Mouse (Mus musculus) bone marrow, adult 2 months (tissue): ENCODE results near the gene Doxl2. TPM values are rescaled to one million over a fixed set of nuclear protein-coding genes. Genes with fewer than 3 reads are reported as not detected.

ENCODE experiments used
- H3K27ac ChIP-seq: fragments of 200-500 bp; 2 replicates; pipeline ENCODE4 v1.5.1; 2012; ENCODE audit warnings: low read depth, mild to moderate bottlenecking, control low read depth, inconsistent platforms, low read length; ENCODE audit not compliant: control insufficient read depth, poor library complexity, insufficient read depth
- H3K4me1 ChIP-seq: fragments of 200-500 bp; 2 replicates; pipeline ENCODE4 v1.6.1; 2011; ENCODE audit warnings: low read length; ENCODE audit not compliant: control insufficient read depth, insufficient read depth
- H3K4me3 ChIP-seq: fragments of 200-500 bp; replicated peaks from 2 replicates; pipeline ENCODE3; 2011; ENCODE audit warnings: mild to moderate bottlenecking, low read depth, low read length, control low read depth; ENCODE audit not compliant: control insufficient read depth
- CTCF ChIP-seq: fragments of 200-500 bp; IDR thresholded peaks from 2 replicates; pipeline ENCODE4 v1.5.1; 2011; ENCODE audit warnings: low read length, control low read depth; ENCODE audit not compliant: control insufficient read depth, insufficient read depth
- POLR2A ChIP-seq: fragments of 200-500 bp; IDR thresholded peaks from 2 replicates; pipeline ENCODE4 v1.6.1; 2011; ENCODE audit warnings: low read depth, mild to moderate bottlenecking, control low read depth, low read length, borderline replicate concordance; ENCODE audit not compliant: control insufficient read depth
- WGBS: fragments of 180-500 bp; shearing (Covaris S2); methylation state at CpG from one replicate; pipeline ENCODE4 v1.1.7; 2018; 5-methylcytosine and 5-hydroxymethylcytosine counted together
- polyA plus RNA-seq: library from polyadenylated mRNA; stranded (reverse); fragments of >200 nt; gene quantifications from 2 replicates; pipeline ENCODE4 v1.2.4, GENCODE M21; 2011; ENCODE audit warnings: low replicate concordance; ENCODE audit not compliant: missing spikeins, insufficient read depth, insufficient read length

Gene Doxl2
- polyA plus RNA-seq, 1 experiment = not detected

DNA sequence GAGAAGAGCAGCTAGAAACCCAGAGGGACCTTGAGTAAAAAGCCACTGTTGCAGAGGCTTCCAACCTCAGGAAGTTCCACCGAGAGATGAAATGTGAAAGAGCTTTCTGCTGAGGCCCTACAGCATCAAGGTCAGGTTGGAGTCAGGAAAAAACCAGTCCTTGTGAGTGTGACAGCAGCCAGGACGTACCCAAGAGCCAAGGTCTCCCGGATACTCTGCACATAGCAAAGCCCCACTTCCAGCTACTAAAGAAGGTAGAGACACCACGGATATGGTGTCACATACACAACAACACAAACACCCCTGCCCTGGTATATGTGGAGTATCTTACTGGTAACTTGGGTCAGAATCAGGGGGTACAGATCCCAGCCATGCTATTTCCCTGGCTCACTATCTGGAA, 24.0 kb downstream of the Doxl2 start:
- H3K4me3 ChIP-seq = no peak overlapping the region
- WGBS = 75% methylated on average over 4 of the region's 4 CpGs
- no peak overlapping the region for H3K27ac ChIP-seq
- TF ChIP-seq CTCF (no peak), POLR2A (no peak)
- no peaks in the 10 kb centered on the region for H3K4me1 ChIP-seq

GRCm38 (mm10) chr6:49003381-49003780, 28.6 kb downstream of the Doxl2 start:
- TF ChIP-seq CTCF (no peak), POLR2A (no peak)

DNA sequence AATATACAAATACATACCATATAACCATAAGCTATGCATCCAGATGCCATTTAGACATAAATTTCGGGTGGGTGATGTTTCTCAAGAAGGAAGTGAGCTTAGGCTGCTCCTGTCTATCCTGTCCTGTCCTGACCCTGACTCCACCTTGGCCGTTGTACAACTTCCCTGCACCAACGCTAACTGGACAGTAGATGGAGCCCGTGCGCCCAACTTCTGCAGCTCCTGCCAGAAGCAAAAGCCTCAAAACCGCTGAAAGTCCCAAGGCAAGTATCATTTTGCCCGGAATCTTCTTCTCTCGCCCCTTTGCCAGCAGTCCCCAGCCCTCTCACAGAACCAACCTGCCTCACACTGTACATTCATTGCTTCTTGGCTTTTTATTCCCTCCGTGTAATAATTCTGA, 33.2 kb downstream of the Doxl2 start:
- TF ChIP-seq POLR2A (no peak), CTCF (peak; percentile 88)
- H3K4me3 ChIP-seq = peak overlapping the region; percentile 11
- 2% methylated on average over 9 of the region's 9 CpGs for WGBS
- no peak overlapping the region for H3K27ac ChIP-seq
- H3K4me1 ChIP-seq = no peaks in the 10 kb centered on the region

More at GRCm38 (mm10) chr6:49003381-49003780, 28.6 kb downstream of the Doxl2 start:
- WGBS = 71% methylated on average over 4 of the region's 4 CpGs
- H3K4me3 ChIP-seq = no peak overlapping the region
- H3K27ac ChIP-seq = no peak overlapping the region
- H3K4me1 ChIP-seq = no peaks in the 10 kb centered on the region

DNA sequence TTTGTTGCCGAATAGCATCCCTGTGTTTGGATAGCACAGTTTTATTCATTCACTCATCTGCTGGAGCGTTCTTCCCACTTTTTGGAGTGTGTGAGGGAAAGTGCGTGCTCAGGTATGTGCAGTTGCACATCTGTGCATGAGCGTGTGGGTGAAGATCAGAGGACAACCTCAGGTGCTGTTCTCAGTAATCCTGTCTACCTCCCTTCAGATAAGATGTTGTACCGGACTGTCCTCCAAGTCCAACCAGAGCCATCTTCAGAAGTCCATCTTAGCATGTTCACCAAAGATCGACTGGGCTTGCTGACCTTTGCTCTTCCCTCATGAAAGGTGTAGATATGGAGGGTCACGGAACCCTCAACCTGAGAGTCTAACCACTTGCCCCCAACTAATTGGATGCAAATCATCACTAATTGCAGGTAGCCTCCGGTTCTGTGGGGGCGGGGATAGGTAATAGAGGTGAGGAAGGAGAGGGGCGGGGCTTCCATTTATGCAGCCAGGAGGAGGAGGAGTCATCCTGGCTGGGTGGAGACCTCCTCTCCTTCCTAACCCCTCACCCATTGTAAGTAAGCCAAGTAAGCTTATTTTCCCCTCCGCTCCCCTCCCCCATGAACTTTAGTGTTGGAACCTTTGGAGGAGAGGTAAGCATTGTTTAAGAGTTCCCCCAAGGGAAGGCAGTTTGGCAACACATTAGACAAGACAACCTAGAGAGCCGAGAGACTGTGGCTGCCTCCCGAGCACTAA, 33.8 kb downstream of the Doxl2 start:
- 42% methylated on average over 13 of the region's 13 CpGs for WGBS
- H3K27ac ChIP-seq = no peak overlapping the region
- no peaks in the 10 kb centered on the region for H3K4me1 ChIP-seq
- H3K4me3 ChIP-seq = no peak overlapping the region
- TF ChIP-seq CTCF = no peak
- no peak for TF ChIP-seq POLR2A

DNA sequence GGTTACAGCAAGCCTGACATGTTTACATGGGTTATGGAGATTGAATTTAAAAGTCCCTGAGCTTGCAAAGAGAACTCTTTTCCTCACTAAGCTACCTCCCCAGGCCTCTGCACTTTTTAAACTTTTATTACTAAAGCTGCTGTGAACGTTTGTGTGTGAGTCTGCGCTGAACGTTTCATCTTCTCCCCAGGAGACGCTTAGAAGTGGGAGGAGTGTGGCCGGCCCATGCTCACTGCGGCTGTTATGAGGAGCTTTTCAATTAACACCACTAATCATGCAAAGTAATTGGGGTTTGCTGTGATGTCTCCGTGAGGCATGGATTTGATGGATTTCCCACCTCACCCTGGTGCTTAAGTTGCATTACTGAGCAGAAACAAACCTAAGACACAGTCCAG, 34.4 kb downstream of the Doxl2 start:
- TF ChIP-seq POLR2A (no peak), CTCF (no peak)
- WGBS = 69% methylated on average over 7 of the region's 7 CpGs

DNA sequence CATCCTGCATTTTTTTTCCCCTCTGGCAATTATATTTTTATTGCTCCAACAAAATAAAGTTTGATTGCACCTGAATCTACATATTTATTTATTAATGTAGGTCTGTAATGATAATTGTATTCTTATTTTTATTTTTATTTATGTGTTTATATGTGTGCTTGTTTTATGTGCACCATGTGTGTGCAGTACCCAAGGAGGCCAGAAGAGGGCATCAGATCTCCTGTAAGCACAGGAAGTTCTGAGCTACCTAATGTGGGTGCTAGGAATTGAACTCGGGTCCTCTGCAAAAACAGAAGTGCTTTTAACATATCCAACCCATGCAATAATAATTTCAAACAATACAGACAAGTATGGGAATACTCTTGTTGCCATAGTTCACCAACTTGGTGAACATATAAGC, 34.9 kb downstream of the Doxl2 start:
- TF ChIP-seq CTCF (no peak), POLR2A (no peak)
- H3K4me1 ChIP-seq = no peaks in the 10 kb centered on the region
- no peak overlapping the region for H3K4me3 ChIP-seq
- WGBS = 75% methylated on average over 1 of the region's 1 CpGs
- H3K27ac ChIP-seq = no peak overlapping the region

More for the DNA sequence above, 34.4 kb downstream of the Doxl2 start:
- Histone ChIP-seq H3K4me1 (no peaks in the 10 kb centered on the region), H3K4me3 (no peak overlapping the region), H3K27ac (no peak overlapping the region)

DNA sequence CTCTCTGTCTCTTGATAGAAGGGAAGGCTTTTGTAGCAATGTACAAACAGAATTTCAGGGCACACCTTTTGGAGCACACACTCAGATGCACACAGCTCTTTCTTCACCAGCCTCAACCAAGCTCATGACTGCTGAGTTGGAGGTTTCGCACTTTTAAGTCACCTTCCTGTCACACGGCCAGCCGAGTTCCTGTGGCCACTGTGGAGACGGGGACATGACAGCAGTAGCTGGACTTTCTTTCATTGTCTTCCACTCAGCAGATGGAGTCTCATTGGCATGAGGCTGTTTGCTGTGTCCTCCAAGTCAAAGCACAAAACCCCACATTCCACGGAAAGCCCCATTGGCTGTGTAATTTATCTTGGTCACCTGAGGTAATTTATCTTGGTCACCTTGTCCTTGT, 36.4 kb downstream of the Doxl2 start:
- Histone ChIP-seq H3K4me1 (no peaks in the 10 kb centered on the region), H3K4me3 (no peak overlapping the region), H3K27ac (no peak overlapping the region)
- WGBS = 38% methylated on average over 5 of the region's 5 CpGs
- no peak for TF ChIP-seq CTCF
- no peak for TF ChIP-seq POLR2A

DNA sequence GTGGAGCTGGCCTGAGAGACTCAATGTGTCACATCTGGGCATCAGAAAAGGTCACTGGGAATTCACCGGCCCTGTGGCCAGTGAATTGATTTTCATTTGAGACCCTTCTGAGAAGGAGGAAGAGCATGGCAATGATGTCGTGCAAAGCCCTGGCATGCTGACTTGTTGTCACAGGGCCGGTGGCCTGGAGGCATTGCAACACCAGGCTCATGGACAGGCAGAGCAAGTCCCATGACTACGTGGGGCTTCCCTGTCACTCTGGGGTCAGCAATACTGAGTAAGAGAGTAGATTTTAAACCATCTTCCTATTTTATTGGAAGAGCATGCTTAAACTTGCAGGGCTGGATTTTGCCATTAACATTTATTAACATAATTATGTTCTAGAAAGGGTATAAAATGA, 38.3 kb downstream of the Doxl2 start:
- no peak for TF ChIP-seq CTCF
- no peak for TF ChIP-seq POLR2A
- WGBS = 41% methylated on average over 4 of the region's 4 CpGs
- no peak overlapping the region for H3K4me3 ChIP-seq
- no peaks in the 10 kb centered on the region for H3K4me1 ChIP-seq
- H3K27ac ChIP-seq = no peak overlapping the region
